Mouse (Mus musculus): ENCODE measurements around the gene Ppef2.

The Ppef2 gene

DNA sequence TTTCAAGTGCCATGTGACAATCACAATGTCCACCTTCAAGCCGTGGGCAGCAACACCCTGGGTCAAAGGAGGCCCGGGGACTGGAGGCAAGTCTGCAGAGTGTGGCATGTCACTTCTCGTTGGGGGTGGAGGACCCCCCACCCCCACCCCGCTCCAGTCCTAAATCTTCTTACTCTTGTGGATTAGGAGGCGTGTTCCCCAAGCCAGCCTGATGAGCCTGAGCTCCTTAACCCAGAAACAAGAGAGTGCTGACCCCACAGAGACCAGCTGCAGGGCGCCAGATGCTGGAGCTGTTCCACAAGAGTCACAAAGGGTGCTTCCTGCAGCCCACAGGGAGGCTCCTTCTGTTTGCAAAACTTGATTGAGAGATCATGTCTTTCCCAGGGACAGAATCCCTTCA, at the start of gene Ppef2:
TSS of gene Ppef2 (minus strand) at position 61 of the 400 bp plus-strand sequence.
- no peak for DNase-seq

DNA sequence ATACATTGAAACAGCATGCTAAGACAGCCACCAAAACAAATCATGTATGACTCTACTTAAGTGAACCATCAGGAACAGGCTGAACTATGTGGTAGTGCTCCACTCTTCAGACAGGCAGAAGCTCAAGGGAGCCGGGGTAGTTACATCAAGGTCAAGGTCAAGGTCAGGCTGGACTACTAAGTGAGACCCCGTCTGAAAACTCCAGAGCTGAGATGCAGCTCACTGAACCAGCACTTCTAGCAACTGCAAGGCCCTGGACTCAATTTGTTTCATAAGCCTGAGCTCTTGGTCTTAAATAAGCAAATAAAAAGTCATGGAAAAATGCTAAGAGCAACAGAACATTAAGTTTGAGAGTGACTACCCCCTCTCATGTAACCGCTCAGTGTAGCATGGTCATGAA, 48.2 kb upstream of the Ppef2 start:
- DNase-seq: no peak

- DNase-seq: no peak
Observed at GRCm38 (mm10) chr5:92302149-92302840, 46.2 kb upstream of the Ppef2 start.

GRCm38 (mm10) chr5:92294525-92294924, 38.4 kb upstream of the Ppef2 start:
- no peak for DNase-seq

GRCm38 (mm10) chr5:92291652-92292414, 35.8 kb upstream of the Ppef2 start:
- no peak for DNase-seq

DNA sequence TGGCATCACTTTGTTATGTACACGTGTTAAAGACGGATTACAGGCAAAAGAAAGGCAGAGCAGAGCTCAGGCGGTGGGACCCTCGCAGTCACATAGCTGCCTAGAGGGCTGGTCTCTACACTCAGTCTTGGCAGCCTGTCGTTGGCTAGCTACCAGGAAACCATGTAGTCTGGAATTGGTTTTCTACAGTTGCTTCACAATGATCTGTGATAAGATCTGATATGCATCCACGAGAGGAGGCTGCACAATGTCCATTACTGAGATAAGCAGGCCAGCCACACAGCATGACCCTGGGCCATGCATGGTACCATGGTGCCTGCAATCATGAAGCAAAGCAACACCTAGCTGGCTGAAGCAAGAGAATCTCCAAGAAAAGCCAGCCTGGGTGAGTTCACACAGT, 31.8 kb upstream of the Ppef2 start:
- no peak for DNase-seq

DNA sequence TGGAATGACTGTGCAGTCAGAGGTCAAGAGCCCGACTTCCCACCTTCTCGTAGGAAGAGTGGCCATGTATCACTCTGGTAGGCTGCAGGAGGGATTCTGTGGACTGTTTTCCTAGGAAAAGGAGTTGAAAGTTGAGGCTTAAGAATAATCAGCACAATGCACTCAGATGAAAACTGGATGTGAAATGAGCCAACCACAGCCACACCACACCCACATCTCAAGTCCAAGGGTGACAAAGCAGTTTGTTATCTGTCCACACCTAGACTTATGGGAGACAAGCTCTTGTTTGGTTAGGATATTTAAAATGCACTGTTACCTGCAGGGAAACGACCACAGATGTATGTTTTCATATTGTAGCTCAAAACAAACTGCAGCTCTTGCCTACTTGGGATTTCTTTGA, 27.0 kb upstream of the Ppef2 start:
- no peak for DNase-seq

GRCm38 (mm10) chr5:92282571-92282970, 26.5 kb upstream of the Ppef2 start:
- DNase-seq: no peak

DNA sequence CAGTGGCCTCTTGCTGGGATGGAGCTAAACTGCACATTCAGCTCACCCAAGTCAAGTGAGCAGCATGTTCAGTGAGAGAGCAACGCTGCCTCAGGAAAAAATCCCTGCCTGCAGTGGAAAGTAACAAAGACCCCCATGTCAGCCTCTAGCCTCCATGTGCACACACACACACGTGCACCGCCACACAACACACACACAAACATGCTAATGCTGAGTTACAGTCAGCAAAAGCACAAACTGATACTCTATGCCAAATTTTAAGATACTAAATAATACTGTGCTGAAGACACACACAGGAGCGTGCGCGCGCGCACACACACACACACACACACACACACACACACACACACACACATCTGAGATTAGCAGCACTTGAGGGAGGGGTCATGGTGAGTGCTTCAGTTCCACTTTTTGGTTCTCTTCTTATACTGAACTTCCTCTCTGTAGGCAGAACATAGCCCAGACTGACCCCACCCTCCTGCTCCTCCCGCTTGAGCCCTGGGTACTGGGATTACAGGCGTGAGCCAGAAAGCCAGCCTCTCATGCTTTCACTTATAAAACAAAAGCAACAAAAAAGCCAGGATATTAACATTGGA, 23.0 kb upstream of the Ppef2 start:
- no peak for DNase-seq

- DNase-seq: peak; percentile 88 to 91
Observed at GRCm38 (mm10) chr5:92277437-92278394, 21.6 kb upstream of the Ppef2 start, which contains the start of gene Naaa. TSS of gene Naaa (minus strand) at chr5:92278170.

DNA sequence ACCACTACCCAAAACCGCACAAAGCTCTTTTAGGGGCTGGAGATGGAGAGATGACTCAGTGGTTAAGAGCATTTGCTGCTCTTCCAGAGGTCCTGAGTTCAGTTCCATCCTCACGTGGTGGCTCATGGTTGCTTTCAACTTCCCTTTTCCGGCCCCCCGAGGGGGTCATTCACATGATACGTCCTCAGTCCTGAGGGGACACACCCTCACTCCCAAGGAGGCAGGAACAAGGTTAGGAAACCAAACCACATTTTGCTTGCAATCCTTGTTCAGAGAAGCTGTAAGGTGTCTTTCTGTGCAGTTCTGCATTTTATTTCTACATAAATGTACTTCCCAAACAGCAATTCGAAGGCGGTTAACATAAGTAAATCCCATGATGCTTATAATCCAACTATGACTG, 14.4 kb upstream of the Ppef2 start:
- no peak for DNase-seq

GRCm38 (mm10) chr5:92263761-92264359, 7.8 kb upstream of the Ppef2 start:
- peak; percentile 28 to 32 for DNase-seq

GRCm38 (mm10) chr5:92262646-92263045, 6.6 kb upstream of the Ppef2 start:
- no peak for DNase-seq

GRCm38 (mm10) chr5:92254476-92254875, 1.6 kb downstream of the Ppef2 start:
- DNase-seq: no peak

DNA sequence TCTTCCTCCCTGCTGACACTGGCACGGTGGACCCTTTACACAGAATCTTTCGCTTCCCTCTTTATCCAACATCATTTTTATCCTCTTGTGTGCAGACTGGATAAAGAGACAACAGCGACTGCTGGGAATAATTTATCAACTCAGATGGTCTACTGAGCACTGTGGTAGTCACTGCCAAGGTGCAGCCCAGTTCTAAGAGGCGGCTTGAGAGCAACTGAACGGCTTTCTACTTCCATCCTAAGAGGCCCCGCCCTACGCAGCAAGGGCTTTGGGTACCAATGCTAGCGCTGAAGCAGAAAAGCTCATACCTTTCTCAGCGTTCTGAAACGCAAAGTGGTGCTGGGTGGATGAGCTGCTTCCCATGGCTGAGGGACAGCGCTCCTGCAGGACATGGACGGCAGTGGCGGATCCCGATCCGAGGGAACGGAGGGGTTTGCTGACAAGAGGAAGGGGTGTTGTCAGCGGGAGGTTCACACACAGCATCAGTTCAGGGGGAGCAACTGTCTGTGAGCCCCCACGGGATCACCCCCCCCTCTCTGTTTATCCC, 3.2 kb downstream of the Ppef2 start:
- DNase-seq: peak; percentile 8

DNA sequence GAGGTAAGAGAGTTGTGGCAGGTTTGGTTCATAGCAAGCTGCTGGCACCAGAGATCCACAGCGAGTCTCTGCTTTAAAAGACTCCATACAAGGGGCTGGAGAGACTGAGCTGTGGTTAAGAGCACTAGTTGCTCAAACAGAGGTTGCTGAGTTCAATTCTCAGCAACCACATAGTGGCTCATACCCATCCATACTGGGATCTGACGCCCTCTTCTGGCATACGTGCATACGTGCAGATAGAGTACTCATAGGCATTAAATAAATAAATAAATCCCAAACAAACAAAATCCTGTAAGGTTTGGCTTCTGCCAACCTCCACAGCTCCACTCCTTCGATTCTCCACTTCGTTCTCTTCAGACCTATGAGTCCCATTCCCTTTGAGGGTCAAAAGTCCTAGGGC, 4.0 kb downstream of the Ppef2 start:
- DNase-seq: no peak

GRCm38 (mm10) chr5:92248614-92249013, 7.5 kb downstream of the Ppef2 start:
- no peak for DNase-seq

GRCm38 (mm10) chr5:92245483-92245882, 10.6 kb downstream of the Ppef2 start:
- DNase-seq: no peak

- DNase-seq: no peak
Observed at GRCm38 (mm10) chr5:92244900-92245299, 11.2 kb downstream of the Ppef2 start.

DNA sequence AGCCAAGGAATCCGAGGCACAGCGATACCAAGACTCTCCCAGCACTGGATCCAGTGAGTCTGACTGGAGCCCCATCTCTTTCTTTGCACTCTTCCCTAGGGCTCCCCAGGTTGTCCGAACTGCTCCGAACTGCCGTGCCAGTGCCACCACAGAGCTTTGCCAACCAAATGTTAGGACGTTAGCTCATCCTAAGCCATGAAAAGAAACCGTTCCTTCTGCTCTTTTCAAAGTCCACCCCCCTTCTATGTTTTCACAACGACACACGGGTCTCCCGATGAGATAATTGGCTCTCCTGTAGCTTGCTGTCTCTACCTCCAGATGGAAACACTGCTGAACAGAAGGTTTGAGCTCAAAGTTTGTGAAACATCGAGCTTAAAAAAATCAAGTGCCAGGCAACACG, 15.3 kb downstream of the Ppef2 start:
- no peak for DNase-seq

DNA sequence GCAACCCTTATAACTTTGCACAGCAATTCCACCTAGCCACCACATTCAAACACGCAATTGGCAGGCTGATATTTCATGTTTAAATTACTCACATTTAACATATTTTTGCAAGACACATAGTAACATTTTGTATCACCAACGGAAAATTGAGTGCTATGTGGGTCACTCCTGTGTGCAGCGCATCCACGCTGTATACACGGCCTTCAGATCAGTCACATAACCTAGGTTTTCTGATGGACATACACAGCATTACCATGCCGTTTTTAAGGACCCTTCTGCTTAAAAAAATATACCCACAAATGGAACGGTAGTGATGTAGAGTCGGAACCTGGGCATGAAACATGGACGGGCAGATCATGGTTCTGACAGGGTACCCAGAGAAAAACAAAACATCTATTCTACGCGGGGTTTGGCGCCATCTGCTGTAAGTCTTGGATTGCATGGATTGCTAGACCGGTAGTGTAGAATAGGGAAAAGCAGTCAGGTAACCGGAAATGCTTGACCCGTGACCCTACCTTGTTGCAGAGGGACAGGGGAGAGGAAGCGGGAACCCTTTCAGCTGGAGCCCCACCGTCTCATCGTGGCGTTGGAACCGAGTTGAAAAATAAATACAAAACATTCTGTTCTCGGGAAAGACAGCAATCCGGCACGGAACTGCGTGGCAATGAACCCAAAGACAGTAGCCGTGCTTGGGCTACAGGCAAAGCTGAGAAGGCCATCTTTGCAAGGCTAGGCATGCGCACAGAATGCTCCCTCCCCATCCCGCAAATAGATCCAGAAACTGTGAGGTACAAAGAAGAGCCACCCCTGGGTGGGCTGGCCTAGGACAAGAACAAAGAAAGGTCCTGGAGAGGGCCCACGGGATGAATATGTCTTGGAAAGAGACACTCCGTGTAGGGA, 16.5 kb downstream of the Ppef2 start:
- peak; percentile 72 to 76 for DNase-seq

All from cerebellum, adult 18-20 months (tissue).